Mouse (Mus musculus): ENCODE results near the gene Nudt3. TPM values are rescaled to one million over a fixed set of nuclear protein-coding genes. Genes with fewer than 3 reads are reported as not detected.
A peak's percentile ranks its signal among the peaks of the same experiment; 100 is the strongest.

Gene Nudt3
- polyA plus RNA-seq, 1 experiment from 2014 or later, result 20.5 TPM

- Histone ChIP-seq H3K27ac (ENCODE audit: low read length) (no peak overlapping the region), H3K36me3 (ENCODE audit: control insufficient read depth, insufficient read depth) (no peaks in the 10 kb centered on the region), H3K4me1 (ENCODE audit: control insufficient read depth, low read depth, low read length) (peaks cover 6% of the 10 kb centered on the region), H3K4me3 (ENCODE audit: low read depth, low read length) (no peak overlapping the region), H3K9me3 (replicated peaks; ENCODE audit: control insufficient read depth, low read length) (no peaks in the 10 kb centered on the region), H3K9ac (ENCODE audit: low read depth, low read length) (no peak overlapping the region), H3K27me3 (ENCODE audit: control insufficient read depth, insufficient read depth, low read depth, low read length) (no peaks in the 10 kb centered on the region), H3K4me2 (ENCODE audit: low read depth, low read length) (no peak overlapping the region)
- ATAC-seq (ENCODE audit: low read depth), result no peak
- WGBS (ENCODE audit: insufficient replicate concordance), result 73% methylated on average over 3 of the region's 3 CpGs
These were observed 89.9 kb downstream of the Nudt3 start for GRCm38 (mm10) chr17:27533354-27533753.

GRCm38 (mm10) chr17:27532095-27532494, 91.2 kb downstream of the Nudt3 start:
- no peak for ATAC-seq (ENCODE audit: low read depth)
- peaks cover 6% of the 10 kb centered on the region for H3K4me1 ChIP-seq (ENCODE audit: control insufficient read depth, low read depth, low read length)

More at GRCm38 (mm10) chr17:27532095-27532494, 91.2 kb downstream of the Nudt3 start:
- Histone ChIP-seq H3K4me3 (ENCODE audit: low read depth, low read length) (no peak overlapping the region), H3K36me3 (ENCODE audit: control insufficient read depth, insufficient read depth) (no peaks in the 10 kb centered on the region), H3K4me2 (ENCODE audit: low read depth, low read length) (peak overlapping the region; percentile 13; the same call in 1 of the 2 replicates), H3K27ac (ENCODE audit: low read length) (no peak overlapping the region), H3K9ac (ENCODE audit: low read depth, low read length) (no peak overlapping the region), H3K27me3 (ENCODE audit: control insufficient read depth, insufficient read depth, low read depth, low read length) (no peaks in the 10 kb centered on the region), H3K9me3 (replicated peaks; ENCODE audit: control insufficient read depth, low read length) (no peaks in the 10 kb centered on the region)
- WGBS (ENCODE audit: insufficient replicate concordance), result 59% methylated on average over 8 of the region's 8 CpGs

Other genes starting within 250 kb of the Nudt3 start
- gene Grm4, start 102.1 kb downstream of the Nudt3 start, polyA plus RNA-seq (2015; fragmentation: Nextera tagmentation; extraction: Ambion mirVana), result not detected in 2 replicates
- gene Hmga1, start 67.0 kb downstream of the Nudt3 start, polyA plus RNA-seq (2015; fragmentation: Nextera tagmentation; extraction: Ambion mirVana), result 98.3 and 104 TPM in 2 replicates
- 10.5 and 10.7 TPM in 2 replicates for gene AI413582, start 57.7 kb downstream of the Nudt3 start, polyA plus RNA-seq (2015; fragmentation: Nextera tagmentation; extraction: Ambion mirVana)
- gene RPS10-NUDT3, start 11.7 kb upstream of the Nudt3 start, polyA plus RNA-seq (2015; fragmentation: Nextera tagmentation; extraction: Ambion mirVana), result not detected in 2 replicates
- gene Rps10, start 13.2 kb upstream of the Nudt3 start, polyA plus RNA-seq (2015; fragmentation: Nextera tagmentation; extraction: Ambion mirVana), result 432 and 472 TPM in 2 replicates
- gene Pacsin1, start 32.0 kb upstream of the Nudt3 start, polyA plus RNA-seq (2015; fragmentation: Nextera tagmentation; extraction: Ambion mirVana), result 0.22 and 0.26 TPM in 2 replicates
- 0.12 TPM in 1 of 2 replicates, not detected in the other for gene Spdef, start 105.5 kb upstream of the Nudt3 start, polyA plus RNA-seq (2015; fragmentation: Nextera tagmentation; extraction: Ambion mirVana)
- gene D17Wsu92e, start 197.2 kb upstream of the Nudt3 start, polyA plus RNA-seq (2015; fragmentation: Nextera tagmentation; extraction: Ambion mirVana), result 14.3 and 16.8 TPM in 2 replicates
- gene Snrpc, start 214.7 kb upstream of the Nudt3 start, polyA plus RNA-seq (2015; fragmentation: Nextera tagmentation; extraction: Ambion mirVana), result 105 and 114 TPM in 2 replicates
- 2.4 and 2.5 TPM in 2 replicates for gene Uhrf1bp1, start 232.9 kb upstream of the Nudt3 start, polyA plus RNA-seq (2015; fragmentation: Nextera tagmentation; extraction: Ambion mirVana)